8 mouse cellular contexts compared by ENCODE assay signal in genomic region chr17:3083886-3084550, GRCm38 (mm10). TPM values are rescaled to one million over a fixed set of nuclear protein-coding genes. Genes with fewer than 3 reads are reported as not detected.
DNase-seq lines count a peak whose midpoint lies in the region; ATAC-seq and TF ChIP-seq lines count a peak whose summit lies in the region.

No protein-coding gene starts in this region.

- H3K27ac ChIP-seq in ES-E14 (ENCODE audit: insufficient read depth, low read depth, low read length, poor library complexity, severe bottlenecking), result peak overlapping the region; percentile 91
- peak overlapping the region; percentile 98 for H3K27ac ChIP-seq in forebrain, embryonic 15.5 days (replicated peaks)
- H3K27ac ChIP-seq in lung, embryonic 14.5 days (ENCODE audit: low read depth), result peak overlapping the region; percentile 89
- H3K27ac ChIP-seq in olfactory bulb, adult 2 months (ENCODE audit: insufficient read depth, low read depth, low read length), result peak overlapping the region; percentile 95
- peak overlapping the region; percentile 95 for H3K27ac ChIP-seq in thymus, adult 2 months (ENCODE audit: control insufficient read depth, insufficient read depth, low read length)

- no peaks in the 10 kb centered on the region for H3K27me3 ChIP-seq in forebrain, embryonic 15.5 days
- H3K27me3 ChIP-seq in lung, embryonic 14.5 days (ENCODE audit: insufficient read depth, low read length), result no peaks in the 10 kb centered on the region
- no peaks in the 10 kb centered on the region for H3K27me3 ChIP-seq in thymus, adult 2 months (ENCODE audit: control insufficient read depth, insufficient read depth, low read length)

- H3K4me2 ChIP-seq in forebrain, embryonic 15.5 days (replicated peaks), result peak overlapping the region; percentile 67
- peak overlapping the region; percentile 61 for H3K4me2 ChIP-seq in lung, embryonic 14.5 days

- 0 out of 4 replicates have a peak, but pooled peaks cover 0 to under 1% of the 10 kb centered on the region in 2 experiments for H3K4me1 ChIP-seq in ES-E14 (ENCODE audit: control insufficient read depth in 2 of 2, insufficient read depth in 2 of 2, low read length in 2 of 2, poor library complexity in 1 of 2)
- peaks cover 3% of the 10 kb centered on the region; the same call in 1 of the 2 replicates for H3K4me1 ChIP-seq in forebrain, embryonic 15.5 days
- no peaks in the 10 kb centered on the region for H3K4me1 ChIP-seq in lung, embryonic 14.5 days (ENCODE audit: insufficient read depth)
- H3K4me1 ChIP-seq in olfactory bulb, adult 2 months (ENCODE audit: control insufficient read depth, insufficient read depth, low read length), result peaks cover 8% of the 10 kb centered on the region
- H3K4me1 ChIP-seq in thymus, adult 2 months (replicated peaks; ENCODE audit: control insufficient read depth, insufficient read depth, low read length), result peaks cover 15% of the 10 kb centered on the region

- no peak for TF ChIP-seq CTCF in lung, embryonic 14.5 days (IDR thresholded peaks at IDR 0.05; ENCODE audit: low read depth)
- TF ChIP-seq CTCF in olfactory bulb, adult 2 months (IDR thresholded peaks at IDR 0.05; ENCODE audit: insufficient read depth, low read depth, low read length), result no peak
- TF ChIP-seq CTCF in thymus, adult 2 months (IDR thresholded peaks at IDR 0.05; ENCODE audit: borderline replicate concordance, control insufficient read depth, extremely low read depth, insufficient read depth, low read length, poor library complexity), result no peak; the same call in 1 of the 2 replicates

- no peaks in the 10 kb centered on the region for H3K9me3 ChIP-seq in ES-E14 (ENCODE audit: control insufficient read depth, insufficient read depth, low read depth, low read length)
- H3K9me3 ChIP-seq in forebrain, embryonic 15.5 days, result peaks cover 3% of the 10 kb centered on the region; the same call in 1 of the 2 replicates
- H3K9me3 ChIP-seq in lung, embryonic 14.5 days (ENCODE audit: low read depth, low read length), result no peaks in the 10 kb centered on the region; the same call in 1 of the 2 replicates

- H3K36me3 ChIP-seq in ES-E14 (ENCODE audit: control insufficient read depth, insufficient read depth, low read length, poor library complexity, severe bottlenecking), result no peaks in the 10 kb centered on the region
- H3K36me3 ChIP-seq in forebrain, embryonic 15.5 days, result no peaks in the 10 kb centered on the region
- H3K36me3 ChIP-seq in lung, embryonic 14.5 days (ENCODE audit: insufficient read depth), result no peaks in the 10 kb centered on the region
- H3K36me3 ChIP-seq in thymus, adult 2 months (ENCODE audit: control insufficient read depth, insufficient read depth, low read length), result no peaks in the 10 kb centered on the region

- under 1% methylated on average over 40 of the region's 40 CpGs for WGBS in forebrain, embryonic 15.5 days
- under 1% methylated on average over 39 of the region's 40 CpGs for WGBS in lung, embryonic 14.5 days
- under 1% methylated on average over 40 of the region's 40 CpGs for WGBS in olfactory bulb, adult 2 months
- WGBS in thymus, adult 2 months, result under 1% methylated on average over 40 of the region's 40 CpGs

- DNase-seq in ES-E14 (ENCODE audit: low read depth, low spot score), result peak; percentile 98
- peak; percentile 96 for DNase-seq in cerebellum, adult 11-12 months
- peak; percentile 89 for DNase-seq in heart, postnatal 25 days (ENCODE audit: low spot score)
- peak; percentile 91 to 96 for DNase-seq in layer of hippocampus, adult 18-20 months (ENCODE audit: low spot score in 2 of 2)
- peak; percentile 97 for DNase-seq in lung, embryonic 14.5 days
- peak; percentile 91 for DNase-seq in thymus, adult 2 months

- in situ Hi-C loops in ES-E14 (cut with MboI; ENCODE audit: low sequenced_read_pairs in 2 of 2, unreplicated experiment in 2 of 2), result no loop called here

- H3K9ac ChIP-seq in ES-E14 (ENCODE audit: insufficient read depth, low read depth, low read length, poor library complexity, severe bottlenecking), result peak overlapping the region; percentile 76
- H3K9ac ChIP-seq in forebrain, embryonic 15.5 days (replicated peaks), result peak overlapping the region; percentile 59
- peak overlapping the region; percentile 32; the same call in 1 of the 2 replicates for H3K9ac ChIP-seq in lung, embryonic 14.5 days

- peak; percentile 86 for ATAC-seq in forebrain, embryonic 15.5 days (replicated peaks)
- ATAC-seq in lung, embryonic 14.5 days (ENCODE audit: insufficient read depth), result peak; percentile 84

- TF ChIP-seq POLR2A in olfactory bulb, adult 2 months (IDR thresholded peaks at IDR 0.05; ENCODE audit: insufficient read depth, low read depth, low read length), result peak; percentile 57; the same call in 1 of the 2 replicates
- TF ChIP-seq POLR2A in thymus, adult 2 months (IDR thresholded peaks at IDR 0.05; ENCODE audit: control insufficient read depth, extremely low read depth, insufficient read depth, low read length, poor library complexity), result no peak

- intact Hi-C loops in heart, postnatal 25 days (cut with DNase I), result no loop called here

- H3K4me3 ChIP-seq in ES-E14 (ENCODE audit: insufficient read depth in 1 of 2, low read depth in 1 of 2, low read length in 2 of 2, poor library complexity in 1 of 2, severe bottlenecking in 1 of 2), result peak overlapping the region; percentile 92 to 98
- peak overlapping the region; percentile 57 for H3K4me3 ChIP-seq in forebrain, embryonic 15.5 days
- peak overlapping the region; percentile 47 for H3K4me3 ChIP-seq in lung, embryonic 14.5 days (ENCODE audit: low read depth, low read length)
- H3K4me3 ChIP-seq in olfactory bulb, adult 2 months (ENCODE audit: insufficient read depth, low read depth, low read length), result peak overlapping the region; percentile 82
- peak overlapping the region; percentile 84 for H3K4me3 ChIP-seq in thymus, adult 2 months (ENCODE audit: control insufficient read depth, insufficient read depth, low read length)

TF ChIP-seq in ES-E14, 5 proteins besides CTCF, POLR2A, EP300 and RAD21:
- peak; percentile 87 for TF ChIP-seq HCFC1 (IDR thresholded peaks at IDR 0.05; ENCODE audit: borderline replicate concordance, insufficient read depth, low read length)
- TF ChIP-seq CHD2 (IDR thresholded peaks at IDR 0.05; ENCODE audit: low read depth, low read length), result no peak

RNA-seq across cellular contexts. Expression of gene Scaf8, which starts 30.8 kb away (rescaled TPM):
- 51.3 and 57.1 TPM in 2 replicates for total RNA-seq in ES-E14 (2012; rRNA removed)
- 19.2 and 19.4 TPM in 2 replicates for polyA plus RNA-seq in forebrain, embryonic 15.5 days (2015; fragmentation: Nextera tagmentation; extraction: Ambion mirVana)
- 10 to 100 TPM; 28.2 to 31.6 TPM for total RNA-seq in heart, postnatal 25 days (2021)
- 10 to 100 TPM; 54.6 to 61.2 TPM for total RNA-seq in layer of hippocampus, adult 18-20 months (2021)
- 26.3 and 30.2 TPM in 2 replicates for polyA plus RNA-seq in lung, embryonic 14.5 days (2014; fragmentation: Nextera tagmentation; extraction: Ambion mirVana)
- polyA plus RNA-seq in olfactory bulb, adult 2 months (2012; ENCODE audit: insufficient read depth, insufficient read length, low replicate concordance, missing spikeins), result 94.1 TPM in 1 of 2 replicates, not detected in the other
- polyA plus RNA-seq in thymus, adult 2 months (2012; rRNA removed), result 52.7 and 62.9 TPM in 2 replicates

Comparison
In these comparisons a context has a peak if more than half of its experiments do, and no peak if none do; other contexts are left out.
1. Peak in every context shown above with its lines: DNase-seq, ATAC-seq, H3K4me3 ChIP-seq and H3K27ac ChIP-seq.